Mouse (Mus musculus) spleen, adult 2 months (tissue): ENCODE measurements around the gene H2al2a. TPM values are rescaled to one million over a fixed set of nuclear protein-coding genes. Genes with fewer than 3 reads are reported as not detected.

Experiments used
- DNase-seq, 2 experiments: peaks; one replicate each; pipeline versions ENCODE4 v3.0.0 to v3.0.0-alpha.2; 2012 to 2021; ENCODE audit warnings: low spot score in 2 of 2, low read depth in 1 of 2
- H3K27ac ChIP-seq: fragments of 200-500 bp; 2 replicates; pipeline ENCODE4 v1.5.1; 2012; ENCODE audit warnings: low read length, inconsistent platforms; ENCODE audit not compliant: insufficient read depth
- H3K27me3 ChIP-seq: fragments of 200-500 bp; 2 replicates; pipeline ENCODE4 v1.6.1; 2012; ENCODE audit warnings: mild to moderate bottlenecking, moderate library complexity, low read length, inconsistent platforms; ENCODE audit not compliant: control insufficient read depth, insufficient read depth
- H3K36me3 ChIP-seq: fragments of 200-500 bp; 2 replicates; pipeline ENCODE4 v1.6.1; 2012; ENCODE audit warnings: mild to moderate bottlenecking, low read length, inconsistent platforms; ENCODE audit not compliant: control insufficient read depth, insufficient read depth
- H3K4me1 ChIP-seq: fragments of 200-500 bp; 2 replicates; pipeline ENCODE4 v1.6.1; 2011; ENCODE audit warnings: inconsistent platforms; ENCODE audit not compliant: control insufficient read depth, insufficient read depth, insufficient read length
- H3K4me3 ChIP-seq: fragments of 200-500 bp; 2 replicates; pipeline ENCODE4 v1.5.1; 2011; ENCODE audit warnings: mild to moderate bottlenecking, inconsistent platforms; ENCODE audit not compliant: insufficient read depth, insufficient read length; ENCODE audit errors: extremely low read depth
- CTCF ChIP-seq: fragments of 200-500 bp; IDR thresholded peaks from 2 replicates; pipeline ENCODE4 v1.5.1; 2011; ENCODE audit warnings: mild to moderate bottlenecking, inconsistent platforms; ENCODE audit not compliant: insufficient read depth, insufficient read length, insufficient replicate concordance; ENCODE audit errors: extremely low read depth
- POLR2A ChIP-seq: fragments of 200-500 bp; IDR thresholded peaks from 2 replicates; pipeline ENCODE4 v1.6.1; 2011; ENCODE audit warnings: low read depth, low read length, inconsistent platforms
- whole genome bisulfite sequencing: fragments of 180-500 bp; shearing (Covaris S2); methylation state at CpG from one replicate; pipeline ENCODE4 v1.1.7; 2018; 5-methylcytosine and 5-hydroxymethylcytosine counted together
- polyA plus RNA-seq: library from polyadenylated mRNA; depleted of rRNA; stranded (reverse); fragments of >200 nt; gene quantifications from 2 replicates; pipeline ENCODE4 v1.2.3, GENCODE M21; 2012

H2al2a gene
- polyA plus RNA-seq, 1 experiment = not detected

DNA sequence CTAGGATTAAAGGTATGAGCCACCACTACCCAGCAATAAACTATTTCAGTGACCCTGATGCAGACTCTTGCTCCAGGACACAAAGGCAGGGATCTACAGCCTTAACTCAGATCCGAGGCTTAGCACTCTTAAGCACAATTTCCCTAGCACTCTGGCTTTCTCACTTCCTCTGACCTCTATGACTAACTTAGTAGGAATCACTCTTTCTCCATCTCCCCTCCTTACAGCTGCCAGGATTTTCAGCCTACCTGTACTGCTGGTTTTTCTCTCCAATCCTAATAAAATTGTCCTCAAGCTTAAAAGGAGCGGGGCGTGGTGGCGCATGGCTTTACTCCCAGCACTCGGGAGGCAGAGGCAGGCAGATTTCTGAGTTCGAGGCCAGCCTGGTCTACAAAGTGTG is 20.6 kb upstream of the H2al2a start:
- Histone ChIP-seq H3K4me1 (no peaks in the 10 kb centered on the region), H3K27me3 (no peaks in the 10 kb centered on the region), H3K4me3 (no peak overlapping the region), H3K27ac (no peak overlapping the region), H3K36me3 (no peaks in the 10 kb centered on the region)
- no peak for DNase-seq
- TF ChIP-seq POLR2A (no peak), CTCF (no peak)
- WGBS = 91% methylated on average over 6 of the region's 6 CpGs

DNA sequence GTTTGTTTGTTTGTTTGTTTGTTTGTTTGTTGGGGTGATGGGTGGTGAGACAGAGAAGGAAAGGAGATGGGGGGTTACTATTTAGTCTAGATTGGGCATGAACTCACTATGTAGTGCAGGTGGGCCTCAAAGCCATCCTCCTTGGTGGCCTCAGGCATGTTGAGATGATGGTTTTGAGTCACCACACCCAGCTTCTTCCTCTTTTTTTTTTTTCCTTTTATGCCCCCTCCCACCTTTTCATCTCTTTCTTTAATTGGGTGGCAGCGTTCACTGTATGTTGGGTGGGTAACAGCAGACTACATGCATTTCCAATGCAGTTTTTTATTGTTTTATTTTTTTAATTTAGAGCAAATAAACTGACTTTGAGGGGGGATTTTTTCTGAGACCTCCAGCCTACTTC is 19.9 kb upstream of the H2al2a start:
- H3K4me3 ChIP-seq = no peak overlapping the region
- H3K36me3 ChIP-seq = no peaks in the 10 kb centered on the region
- DNase-seq = no peak
- TF ChIP-seq CTCF (no peak), POLR2A (no peak)
- no peaks in the 10 kb centered on the region for H3K4me1 ChIP-seq
- H3K27ac ChIP-seq = no peak overlapping the region
- no peaks in the 10 kb centered on the region for H3K27me3 ChIP-seq
- 77% methylated on average over 1 of the region's 1 CpGs for WGBS

DNA sequence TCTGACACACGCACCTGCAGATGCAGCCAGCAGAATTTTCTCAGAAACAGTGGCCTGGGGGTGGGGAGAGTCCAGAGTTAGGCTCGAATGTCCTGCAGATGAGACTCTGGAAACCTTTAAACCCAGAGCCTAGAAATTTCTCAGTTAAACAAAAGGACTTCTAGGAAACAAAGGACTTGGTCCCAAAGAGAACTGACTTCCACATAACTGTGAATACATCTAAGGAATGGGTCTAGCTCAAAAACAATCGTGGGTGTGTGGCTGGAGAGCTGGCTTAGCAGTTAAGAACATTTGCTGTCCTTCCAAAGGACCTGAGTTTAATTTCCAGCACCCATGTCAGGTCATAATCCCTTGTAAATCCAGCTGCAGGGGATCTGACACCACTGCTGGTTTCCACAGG is 18.8 kb upstream of the H2al2a start:
- TF ChIP-seq CTCF (no peak), POLR2A (no peak)
- DNase-seq = no peak
- Histone ChIP-seq H3K27ac (no peak overlapping the region), H3K4me3 (no peak overlapping the region), H3K4me1 (no peaks in the 10 kb centered on the region), H3K27me3 (no peaks in the 10 kb centered on the region), H3K36me3 (no peaks in the 10 kb centered on the region)
- WGBS = 69% methylated on average over 3 of the region's 3 CpGs

GRCm38 (mm10) chr2:18012866-18013265 is 16.1 kb upstream of the H2al2a start:
- TF ChIP-seq POLR2A (no peak), CTCF (no peak)
- Histone ChIP-seq H3K27ac (no peak overlapping the region), H3K4me1 (no peaks in the 10 kb centered on the region), H3K4me3 (no peak overlapping the region), H3K27me3 (no peaks in the 10 kb centered on the region), H3K36me3 (no peaks in the 10 kb centered on the region)
- WGBS = 94% methylated on average over 3 of the region's 3 CpGs
- no peak for DNase-seq

GRCm38 (mm10) chr2:18011226-18011625 is 14.5 kb upstream of the H2al2a start:
- TF ChIP-seq CTCF (no peak), POLR2A (no peak)
- Histone ChIP-seq H3K4me1 (no peaks in the 10 kb centered on the region), H3K36me3 (no peaks in the 10 kb centered on the region), H3K27ac (no peak overlapping the region), H3K27me3 (no peaks in the 10 kb centered on the region), H3K4me3 (no peak overlapping the region)
- WGBS = 91% methylated on average over 6 of the region's 6 CpGs
- DNase-seq = no peak

DNA sequence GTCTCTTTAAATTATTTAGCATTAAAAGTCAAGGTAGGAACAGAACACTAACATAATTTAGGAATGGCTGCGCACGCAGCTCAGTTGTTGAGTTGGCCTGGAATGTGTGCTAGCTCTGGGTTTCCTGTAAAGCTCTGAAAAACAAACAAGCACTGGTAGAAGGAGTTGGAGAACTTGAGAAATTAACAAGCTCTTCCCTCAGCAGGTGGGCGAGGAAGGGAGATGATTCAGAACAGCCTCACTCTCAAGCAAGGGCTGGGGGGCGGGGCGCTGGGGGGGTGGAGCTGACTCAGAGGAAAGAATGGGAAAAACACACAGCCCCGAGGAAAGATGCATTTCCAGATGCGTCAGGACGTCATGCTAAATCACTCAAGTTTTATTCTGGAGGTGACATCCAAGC is 8.4 kb upstream of the H2al2a start:
- Histone ChIP-seq H3K27ac (no peak overlapping the region), H3K27me3 (no peaks in the 10 kb centered on the region), H3K4me3 (no peak overlapping the region), H3K4me1 (no peaks in the 10 kb centered on the region), H3K36me3 (no peaks in the 10 kb centered on the region)
- 74% methylated on average over 8 of the region's 8 CpGs for WGBS
- DNase-seq = no peak
- TF ChIP-seq CTCF (no peak), POLR2A (no peak)

DNA sequence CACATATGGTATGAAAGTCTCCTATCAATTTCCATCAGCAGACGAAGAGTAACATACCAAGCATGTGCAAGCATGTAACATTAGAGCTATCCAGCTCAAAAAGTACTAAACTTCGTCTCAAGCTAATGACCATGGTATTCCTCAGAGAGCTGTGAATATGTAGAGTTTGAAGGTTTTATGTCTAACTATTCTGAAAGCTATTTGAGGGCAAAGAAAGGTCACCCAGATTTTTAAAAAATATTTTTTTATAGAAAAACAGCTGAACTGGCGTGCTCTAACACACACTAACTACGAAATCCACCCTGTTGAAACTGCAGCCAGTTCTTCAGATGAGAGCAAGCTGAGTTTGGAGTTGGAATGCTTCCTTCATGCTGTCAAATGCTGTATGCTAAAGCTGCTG is 7.5 kb upstream of the H2al2a start:
- Histone ChIP-seq H3K27ac (no peak overlapping the region), H3K4me3 (no peak overlapping the region), H3K4me1 (no peaks in the 10 kb centered on the region), H3K36me3 (no peaks in the 10 kb centered on the region), H3K27me3 (no peaks in the 10 kb centered on the region)
- 83% methylated on average over 4 of the region's 4 CpGs for WGBS
- TF ChIP-seq POLR2A (no peak), CTCF (no peak)
- DNase-seq = no peak
